Mouse (Mus musculus) gastrocnemius, postnatal 10 days (tissue): ENCODE results near the gene Erbb2. TPM values are rescaled to one million over a fixed set of nuclear protein-coding genes. Genes with fewer than 3 reads are reported as not detected.

Source experiments
- DNase-seq: peaks from one replicate; pipeline ENCODE4 v3.0.0; 2021; ENCODE audit warnings: mixed read lengths
- total RNA-seq, 2 experiments: library from RNA; stranded (reverse); gene quantifications; 2 replicates each; pipeline ENCODE4 v1.2.3; 2021

Erbb2 gene
- total RNA-seq, 2 experiments from 2014 or later, result 7.2 to 8.7 TPM

DNA sequence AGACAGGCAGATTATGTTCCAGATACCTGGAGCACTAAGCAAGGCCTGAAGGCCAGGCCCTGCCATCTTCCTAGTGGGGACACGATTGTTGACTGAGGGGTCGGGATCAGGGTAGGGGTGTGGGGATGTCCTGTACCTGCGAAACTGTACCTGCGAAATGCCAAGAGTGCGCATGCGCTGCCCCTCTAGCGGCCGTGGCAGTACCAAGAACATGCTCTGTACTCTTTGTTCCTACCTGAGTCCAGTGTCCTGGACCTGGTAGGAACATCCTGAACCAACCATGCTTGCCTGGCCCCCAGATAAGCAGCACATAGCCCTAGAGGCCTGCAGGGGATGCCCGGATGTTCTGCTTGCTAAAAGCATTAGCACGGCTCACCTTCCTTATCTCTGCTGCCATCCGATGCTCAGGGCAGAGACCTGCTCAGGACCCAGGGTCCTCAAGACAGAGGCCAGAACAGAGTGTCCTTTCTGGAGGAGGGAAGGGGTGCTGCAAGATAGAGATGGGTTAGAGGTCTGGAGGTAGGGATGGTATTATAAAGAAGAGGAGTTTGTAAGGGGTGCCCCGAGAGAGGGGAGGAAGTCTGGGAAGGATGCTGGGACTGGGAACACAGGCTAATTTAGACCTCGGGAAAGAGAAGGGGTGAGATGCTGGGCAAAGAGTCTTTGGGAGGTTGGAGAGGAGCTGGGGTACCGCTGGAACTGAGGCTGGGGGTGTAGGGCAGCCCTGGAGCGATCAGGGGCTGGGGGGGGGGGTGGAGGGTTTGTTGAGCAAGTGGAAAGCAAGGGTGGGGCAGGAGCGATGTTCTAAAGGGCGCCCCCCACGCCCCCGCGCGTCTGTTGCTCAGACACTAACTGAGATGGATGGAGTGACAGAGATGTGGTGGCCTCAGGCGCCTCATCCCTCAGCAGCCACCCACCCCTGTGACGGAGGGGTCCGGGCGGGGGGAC, 26.4 kb upstream of the Erbb2 start, which contains the start of gene Pnmt:
Gene Pnmt, plus strand, starts transcription at position 813 of the 948 bp plus-strand sequence.
- peak; percentile 7 for DNase-seq

DNA sequence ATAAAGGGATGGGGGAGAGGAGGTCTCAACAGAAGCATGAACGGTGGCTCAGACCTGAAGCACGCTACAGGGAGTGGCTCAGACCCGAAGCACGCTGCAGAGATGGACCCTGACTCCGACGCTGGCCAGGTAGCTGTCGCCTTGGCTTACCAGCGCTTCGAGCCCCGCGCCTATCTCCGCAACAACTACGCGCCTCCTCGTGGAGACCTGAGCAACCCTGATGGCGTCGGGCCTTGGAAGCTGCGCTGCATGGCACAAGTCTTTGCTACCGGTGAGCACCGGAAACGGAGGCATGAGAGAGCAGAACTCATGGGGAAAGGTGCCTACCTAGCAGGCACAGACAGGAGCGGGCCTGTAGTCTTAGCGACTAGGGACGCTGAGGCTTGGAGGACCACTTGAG, 25.7 kb upstream of the Erbb2 start:
- peak; percentile 9 for DNase-seq

DNA sequence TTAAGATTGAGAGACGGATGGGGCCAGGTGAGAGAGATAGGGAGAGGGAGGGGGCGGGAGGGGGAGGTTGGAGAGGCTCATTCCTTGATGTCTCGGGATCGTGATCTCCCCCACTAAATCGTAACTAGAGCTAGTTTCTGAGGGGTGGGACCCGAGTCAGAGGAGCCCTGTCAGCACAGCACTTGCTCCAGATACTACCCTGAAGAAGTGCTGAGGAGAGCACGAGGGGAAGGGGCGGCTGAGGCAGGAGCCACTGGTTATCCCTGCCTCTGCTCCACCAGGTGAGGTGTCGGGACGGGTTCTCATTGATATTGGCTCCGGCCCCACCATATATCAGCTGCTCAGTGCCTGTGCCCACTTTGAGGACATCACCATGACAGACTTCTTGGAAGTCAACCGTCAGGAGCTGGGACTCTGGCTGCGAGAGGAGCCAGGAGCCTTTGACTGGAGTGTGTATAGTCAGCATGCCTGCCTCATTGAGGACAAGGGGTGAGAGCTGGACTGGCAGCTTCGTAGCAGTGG, 25.2 kb upstream of the Erbb2 start:
- DNase-seq, result peak; percentile 10

DNA sequence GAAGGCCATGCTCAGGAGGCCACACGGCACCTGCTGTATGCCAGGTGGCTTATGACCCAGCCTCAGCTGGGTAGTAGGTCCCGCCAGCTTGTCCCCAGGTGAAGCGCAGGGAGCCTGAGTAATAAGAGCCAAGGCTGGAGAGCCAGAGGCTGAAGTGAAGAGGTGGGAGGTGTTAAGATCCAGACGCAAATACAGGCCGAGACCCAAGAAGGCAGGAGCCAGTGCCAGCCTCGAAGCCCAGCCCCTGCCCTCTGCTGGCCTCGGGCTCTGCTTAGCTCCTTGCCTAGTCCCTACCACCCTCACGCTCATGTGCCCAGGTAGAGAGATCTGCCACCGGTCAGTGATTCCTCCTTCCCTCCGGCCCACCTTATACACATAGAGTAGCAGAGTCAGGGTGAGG, 24.0 kb upstream of the Erbb2 start:
- no peak for DNase-seq

DNA sequence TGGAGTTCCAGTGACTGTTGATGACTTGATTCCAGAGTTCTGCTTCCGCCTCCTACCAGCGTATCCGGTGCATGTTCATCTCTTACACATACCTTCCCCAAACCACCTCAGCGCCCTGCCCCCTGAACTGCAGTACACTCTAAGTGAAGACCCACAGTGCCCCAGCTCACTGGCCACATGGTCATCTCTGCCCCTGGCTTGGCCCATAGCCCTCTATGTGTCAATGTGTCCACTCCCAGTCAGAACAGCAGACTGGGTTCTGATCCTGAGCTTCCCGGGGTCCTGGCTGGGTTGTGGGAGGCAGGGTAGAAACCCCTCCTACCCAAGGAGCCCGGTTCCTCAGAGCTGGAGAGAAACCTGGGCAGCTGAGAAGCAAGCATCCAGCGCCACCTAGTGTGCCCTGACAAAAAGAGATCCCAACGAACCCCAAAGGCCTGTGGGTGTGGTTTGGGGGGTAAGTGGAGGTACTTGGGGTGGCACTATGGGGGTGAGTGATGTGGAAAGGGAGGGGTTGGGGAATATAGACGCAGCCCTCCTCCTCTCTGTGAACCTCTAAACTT, 23.0 kb upstream of the Erbb2 start:
- peak; percentile 49 for DNase-seq

DNA sequence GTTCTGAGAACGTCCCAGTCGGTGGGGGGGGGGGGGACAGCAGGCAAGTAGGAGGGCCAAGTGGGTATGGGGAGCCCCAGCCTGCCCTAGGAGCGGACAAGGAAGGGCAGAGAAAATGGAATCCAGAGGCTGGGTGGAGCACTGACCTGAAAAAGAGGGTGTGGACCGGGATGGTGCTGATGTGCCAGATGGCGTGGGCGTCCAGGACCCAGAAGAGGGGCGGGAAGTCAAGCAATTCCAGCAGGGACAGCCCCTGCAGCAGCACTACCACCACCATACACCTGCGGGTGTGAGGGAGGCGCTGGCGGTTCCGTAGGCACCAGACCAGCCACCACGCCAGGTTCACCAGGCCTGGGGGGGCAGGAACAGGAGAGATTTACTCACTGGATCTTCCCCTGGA, 22.1 kb upstream of the Erbb2 start:
- no peak for DNase-seq

DNA sequence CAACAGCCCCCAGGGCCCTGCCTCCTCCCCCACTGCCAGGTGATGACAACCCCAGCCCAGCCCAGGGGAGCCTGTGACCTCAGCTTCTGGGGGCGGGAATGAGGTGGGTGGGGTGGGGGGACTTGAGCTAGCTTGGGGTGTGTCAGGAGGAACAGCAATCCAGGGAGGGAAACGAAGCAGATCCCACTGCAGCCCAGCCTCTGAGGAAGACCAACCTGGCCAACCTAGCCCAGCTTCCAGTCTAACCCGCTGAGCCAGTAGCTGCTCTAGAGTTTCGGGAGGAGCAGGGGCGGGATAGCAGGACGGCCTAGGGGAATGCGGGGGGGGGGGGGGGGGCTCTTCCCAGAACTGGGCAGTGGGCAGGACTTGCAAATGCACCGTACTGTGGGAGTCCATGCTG, 20.2 kb upstream of the Erbb2 start:
- DNase-seq, result no peak

DNA sequence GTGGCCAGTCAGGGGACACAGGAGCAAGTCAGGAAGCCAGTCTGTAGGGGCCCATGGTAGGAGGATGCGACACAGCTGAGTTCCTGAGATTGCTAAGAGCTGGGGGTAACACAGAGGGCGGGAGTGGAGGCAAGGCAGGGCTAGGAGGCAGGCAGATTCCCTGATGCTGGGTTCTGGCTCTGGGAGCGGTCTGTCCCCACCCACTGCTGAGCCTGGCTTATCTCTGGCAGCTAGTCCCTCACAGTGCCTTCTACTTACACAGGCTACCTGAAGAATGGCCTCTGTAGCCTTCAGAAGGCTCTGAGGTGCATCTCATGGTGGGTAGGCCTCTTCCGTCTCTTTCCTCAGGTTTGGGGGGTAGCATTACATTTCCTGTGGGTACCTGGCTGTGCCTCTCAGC, 19.6 kb upstream of the Erbb2 start:
- DNase-seq, result no peak

DNA sequence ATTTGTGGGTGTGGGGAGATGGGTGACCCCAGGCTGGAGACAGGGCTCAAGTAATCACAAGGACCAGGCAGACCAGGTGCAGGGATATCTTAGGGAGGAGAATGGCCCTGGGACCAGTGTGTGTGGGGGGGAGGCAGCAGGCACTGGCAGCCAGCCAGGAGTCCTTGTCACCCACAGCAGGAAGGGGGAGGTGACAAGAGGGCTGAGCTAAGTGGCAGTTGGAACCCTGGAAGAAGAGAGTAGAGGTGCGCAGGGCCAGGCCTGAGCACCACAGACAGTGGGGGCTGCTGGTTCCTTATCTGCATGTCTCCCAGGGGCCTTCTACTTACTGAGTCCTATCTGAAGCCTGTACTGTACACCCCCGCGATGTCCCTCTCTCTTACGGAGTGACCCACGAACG, 19.0 kb upstream of the Erbb2 start:
- peak; percentile 35 for DNase-seq

DNA sequence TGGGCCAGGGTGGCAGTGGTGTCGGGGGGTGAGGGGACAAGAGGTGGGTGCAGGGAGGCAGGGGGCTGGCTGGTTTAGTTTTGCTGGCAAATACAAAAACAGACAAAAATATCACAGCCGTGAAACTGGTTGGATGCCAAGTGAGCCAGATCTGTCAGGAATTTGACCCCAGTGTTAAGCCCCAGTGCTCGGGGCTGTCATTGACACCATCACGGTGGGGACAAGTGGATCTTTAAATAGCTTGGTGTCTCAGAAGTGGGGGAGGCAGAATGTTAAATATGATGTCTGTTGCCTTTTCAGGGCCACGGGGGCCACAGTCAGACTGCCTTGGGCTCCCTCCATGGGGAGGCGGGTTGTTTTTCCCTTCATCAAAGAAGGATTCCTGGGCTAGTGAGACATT, 18.0 kb upstream of the Erbb2 start:
- DNase-seq, result peak; percentile 21

DNA sequence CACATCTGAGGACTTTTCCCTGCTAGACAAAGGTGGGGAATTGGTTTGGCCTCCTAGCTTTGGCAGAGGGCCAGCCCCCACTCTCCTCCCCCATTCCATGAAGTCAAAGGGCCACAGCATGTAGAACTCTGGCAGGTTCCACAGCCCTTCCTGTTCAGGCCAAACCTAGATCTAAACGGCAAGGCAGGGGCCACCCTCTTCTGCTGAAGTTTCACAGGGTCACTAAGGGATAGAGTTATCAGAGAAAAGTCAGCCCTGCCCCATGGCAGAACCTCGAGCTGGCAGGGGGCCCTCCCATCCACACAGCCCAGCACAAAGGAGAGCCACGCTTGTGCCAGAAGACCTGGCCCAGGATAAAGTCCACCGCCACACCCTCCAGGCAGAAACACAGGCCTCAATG, 17.2 kb upstream of the Erbb2 start:
- DNase-seq, result peak; percentile 28

DNA sequence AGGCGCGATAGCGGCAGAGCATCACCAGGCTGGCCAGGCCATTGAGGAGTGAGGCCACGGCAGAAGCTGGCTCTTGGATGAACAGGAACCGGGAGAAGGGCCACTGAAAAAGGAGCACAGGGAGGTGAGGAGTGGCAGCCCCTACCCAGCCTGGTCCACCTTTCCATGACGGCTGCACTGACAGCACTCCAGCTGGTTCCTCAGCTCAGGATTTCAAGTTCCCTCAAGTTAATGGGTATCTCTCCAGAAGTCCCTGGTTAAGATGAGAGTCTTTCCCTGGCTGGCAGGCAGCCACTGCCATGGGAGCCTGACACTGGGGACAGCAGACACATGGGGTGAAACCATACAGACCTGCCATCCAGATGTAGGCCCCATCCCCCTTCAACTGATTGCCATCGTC, 14.3 kb upstream of the Erbb2 start:
- no peak for DNase-seq

DNA sequence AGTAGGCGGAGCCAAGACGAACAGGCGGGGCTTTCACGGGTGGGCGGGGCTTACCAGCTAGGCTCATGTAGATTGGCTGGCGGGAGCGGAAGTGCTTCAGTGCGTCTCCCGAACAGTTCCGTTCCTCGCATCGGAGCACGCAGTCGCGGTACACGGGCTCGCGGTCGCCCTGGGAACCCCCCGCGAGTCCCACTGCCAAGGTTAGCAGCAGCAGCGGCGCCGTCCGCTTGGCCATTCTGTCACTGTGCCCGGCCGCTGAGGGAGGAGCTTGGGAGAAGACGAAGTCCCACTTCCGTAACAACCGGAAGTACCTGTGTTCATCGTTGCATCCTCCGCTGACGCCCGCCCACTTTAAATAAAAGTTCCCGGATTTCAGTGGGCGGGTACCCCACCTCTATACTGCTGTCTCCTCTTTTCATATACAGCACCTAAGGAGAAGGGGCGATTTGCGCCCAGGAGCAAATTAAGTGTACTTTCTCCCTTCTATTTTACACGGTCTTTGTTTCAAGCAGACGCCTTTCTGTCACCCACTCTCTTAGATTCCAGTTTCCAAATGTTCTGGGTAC, 12.0 kb upstream of the Erbb2 start, which contains the start of gene Pgap3:
Gene Pgap3, minus strand, starts transcription at position 330 of the 566 bp plus-strand sequence.
- DNase-seq, result peak; percentile 80

DNA sequence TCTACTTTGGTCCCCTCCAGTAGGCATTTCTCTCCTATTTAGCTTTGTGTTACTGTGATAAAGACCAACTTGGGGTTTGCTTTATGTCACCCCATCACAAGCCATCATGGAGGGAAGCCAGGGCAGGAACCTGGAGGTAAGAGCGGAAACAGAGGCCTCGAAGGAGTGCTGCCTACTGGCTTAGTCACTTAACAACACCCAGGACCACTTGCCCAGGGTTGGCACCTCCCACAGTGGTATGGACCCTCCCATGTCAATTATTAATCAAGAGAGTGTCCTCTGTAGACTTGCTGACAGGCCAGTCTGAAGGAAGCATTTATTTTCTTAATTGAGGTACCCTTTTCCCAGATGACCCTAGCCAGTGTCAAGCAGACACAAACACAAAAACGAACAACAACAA, 11.5 kb upstream of the Erbb2 start:
- no peak for DNase-seq

DNA sequence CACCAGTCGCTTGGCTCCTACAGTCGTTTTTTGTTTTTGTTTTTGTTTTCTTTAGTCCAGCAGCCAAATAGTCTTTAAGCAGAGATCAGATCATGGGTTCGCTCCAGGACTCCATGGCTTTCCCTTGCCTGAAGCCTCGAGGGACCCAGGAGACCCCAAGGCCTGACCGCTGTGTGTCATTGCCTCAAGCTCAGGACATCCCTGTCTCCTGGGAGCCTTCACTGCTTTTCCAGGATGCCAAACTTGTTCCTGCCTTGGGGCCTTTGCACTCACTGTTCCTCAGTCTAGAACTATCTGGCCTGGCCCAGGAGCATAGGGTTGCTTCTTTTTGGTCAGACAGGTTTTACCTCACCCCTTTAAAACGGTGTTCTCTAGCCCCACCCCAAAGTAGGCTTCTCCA, 5.6 kb upstream of the Erbb2 start:
- no peak for DNase-seq

DNA sequence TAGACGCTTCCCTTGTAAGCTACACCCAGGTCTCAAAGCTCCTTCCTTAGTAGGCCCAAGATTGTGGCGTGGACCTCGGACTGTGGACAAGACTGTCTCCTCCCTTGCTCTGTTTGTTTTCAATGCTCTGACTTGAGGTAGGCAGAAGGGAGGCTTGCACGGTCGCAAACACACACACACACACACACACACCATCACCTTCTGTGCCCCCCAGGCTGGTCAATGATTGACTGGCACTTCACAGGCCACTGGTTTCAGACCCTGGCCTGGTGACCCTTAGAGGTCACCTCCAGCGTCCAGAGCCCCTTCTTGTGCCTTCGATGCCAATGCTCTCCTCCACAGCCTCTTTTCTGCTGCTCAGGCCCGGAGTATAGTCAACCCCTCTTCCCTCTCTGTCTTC, 3.4 kb upstream of the Erbb2 start:
- no peak for DNase-seq

DNA sequence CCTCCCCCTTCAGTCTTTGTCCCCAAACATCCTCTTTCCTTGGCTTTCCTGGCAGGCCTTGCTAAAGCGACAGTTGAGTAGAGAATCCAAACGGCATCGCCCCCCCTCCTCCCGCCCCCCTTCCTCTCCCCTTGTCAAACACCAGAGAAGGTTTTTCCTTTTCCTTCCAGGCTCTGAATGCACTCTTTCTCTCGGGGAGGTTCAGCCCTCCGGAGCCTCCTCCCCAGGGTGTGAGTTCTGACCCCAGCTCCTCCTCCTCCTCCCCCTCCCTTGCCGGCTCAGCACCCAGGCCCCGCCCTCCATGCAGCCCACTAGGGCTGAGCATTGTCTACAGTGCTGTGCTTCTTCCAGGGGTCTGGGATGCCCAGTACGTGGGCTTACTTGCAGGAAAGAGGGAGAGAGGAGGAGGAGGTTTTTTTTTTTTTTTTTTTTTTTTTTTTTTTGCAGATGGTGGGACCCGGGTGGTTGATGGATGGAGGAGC, 2.9 kb upstream of the Erbb2 start:
- DNase-seq, result no peak

DNA sequence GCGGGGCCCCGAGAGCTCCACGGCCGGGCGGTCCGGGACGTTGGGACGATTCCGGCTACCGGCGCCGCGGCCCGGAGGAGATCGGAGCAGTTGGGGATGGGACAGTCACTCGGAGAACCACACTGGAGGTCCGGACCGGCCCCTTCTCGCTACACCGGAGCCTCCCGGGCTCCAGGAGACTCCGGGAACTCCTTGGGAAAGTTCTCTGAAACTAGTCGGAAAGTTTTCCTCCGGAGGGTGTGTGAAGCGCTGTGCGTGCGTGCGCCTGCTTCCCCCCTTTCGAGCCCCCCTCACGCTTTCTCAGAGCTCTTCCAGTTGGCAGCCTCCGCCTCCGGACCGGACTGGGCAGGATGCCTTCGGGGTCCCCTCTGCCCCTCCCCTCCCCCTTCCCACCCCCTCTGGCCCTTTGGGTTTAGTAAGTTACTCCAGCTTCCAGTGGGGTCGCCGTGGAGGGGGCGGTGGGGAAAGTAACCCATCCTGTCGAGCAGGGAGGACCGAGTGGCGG, 579 bp downstream of the Erbb2 start:
- DNase-seq, result peak; percentile 41

DNA sequence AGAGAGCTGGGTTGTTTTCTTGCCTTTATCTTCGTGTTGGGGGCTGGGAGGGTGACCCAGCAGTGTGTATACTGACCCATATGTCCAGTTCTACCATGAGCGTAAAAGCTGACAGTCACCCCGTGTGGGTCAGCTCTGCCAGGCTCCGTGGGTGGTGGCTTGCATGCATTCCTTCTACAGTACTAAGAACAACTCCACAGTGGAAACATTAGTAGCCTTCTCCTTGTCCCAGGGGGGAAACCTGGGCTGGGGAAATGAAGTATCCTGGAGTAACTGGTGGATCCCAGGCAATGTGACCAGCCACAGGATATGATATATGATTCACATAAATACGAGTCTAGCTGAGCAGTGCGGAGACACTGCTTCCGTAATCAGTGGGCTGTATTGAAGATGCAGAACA, 1.5 kb downstream of the Erbb2 start:
- no peak for DNase-seq

DNA sequence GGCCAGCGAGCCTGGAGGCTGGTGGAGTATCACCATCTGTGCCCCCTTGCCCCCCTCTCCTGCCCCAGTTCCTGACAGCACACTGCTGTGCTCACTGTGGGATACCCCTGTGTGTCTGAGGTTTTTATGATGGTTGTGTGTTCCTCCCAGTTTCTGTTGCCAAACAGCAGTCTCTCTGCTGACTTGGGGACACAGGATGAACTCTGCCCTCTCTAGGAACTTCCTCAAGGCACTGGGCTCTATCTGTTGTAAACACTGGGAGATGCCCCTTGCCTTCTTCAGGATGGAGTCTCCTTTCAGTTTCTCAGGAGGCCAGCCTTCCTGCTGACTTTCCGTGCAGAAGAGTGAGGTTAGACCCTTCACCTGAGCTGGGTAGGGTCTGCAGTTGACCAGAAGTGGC, 1.9 kb downstream of the Erbb2 start:
- DNase-seq, result no peak

DNA sequence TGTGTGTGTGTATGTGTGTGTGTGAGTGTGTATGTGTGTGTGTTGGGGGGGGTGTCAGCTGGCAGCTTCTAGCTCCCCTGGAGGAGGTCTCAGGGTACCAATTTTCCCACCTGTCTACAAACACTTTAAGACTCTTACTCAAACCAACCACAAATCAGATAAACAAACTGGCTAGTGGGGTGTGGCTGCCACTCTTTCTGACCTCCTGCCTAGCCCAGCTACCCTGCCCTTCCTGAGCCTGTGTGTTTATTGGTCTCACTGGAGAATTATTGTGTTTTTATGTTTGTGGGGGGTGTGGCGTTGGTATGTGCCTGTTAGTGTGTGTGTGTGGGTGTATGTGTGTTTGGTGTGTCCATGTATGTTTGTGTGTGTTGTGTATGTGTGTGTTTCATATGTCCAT, 4.8 kb downstream of the Erbb2 start:
- no peak for DNase-seq

DNA sequence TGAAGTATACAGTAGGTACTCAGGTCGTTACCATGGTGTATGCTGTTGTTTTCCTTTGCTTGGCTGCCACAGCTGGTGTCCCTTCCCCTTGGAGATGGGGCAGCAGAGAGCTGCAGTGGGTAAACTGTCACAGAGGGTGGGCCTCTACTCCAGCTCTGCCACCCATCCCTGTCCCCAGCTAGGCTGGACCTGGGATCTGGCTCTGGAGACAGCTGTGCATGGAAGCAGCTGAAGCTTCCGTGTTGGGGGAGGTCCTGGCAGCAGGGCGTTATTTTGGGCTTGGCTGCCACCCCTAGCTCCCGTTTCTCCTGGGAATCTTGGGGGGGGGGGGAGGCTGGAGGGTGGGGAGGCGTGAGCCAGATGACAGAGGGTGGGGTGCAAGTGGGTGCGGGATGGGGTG, 6.0 kb downstream of the Erbb2 start:
- DNase-seq, result no peak
